Mouse (Mus musculus): Measurements from ENCODE around the gene Tob2. TPM values are rescaled to one million over a fixed set of nuclear protein-coding genes. Genes with fewer than 3 reads are reported as not detected.

Gene Tob2
- polyA plus RNA-seq, 1 experiment, result 37.9 TPM

DNA sequence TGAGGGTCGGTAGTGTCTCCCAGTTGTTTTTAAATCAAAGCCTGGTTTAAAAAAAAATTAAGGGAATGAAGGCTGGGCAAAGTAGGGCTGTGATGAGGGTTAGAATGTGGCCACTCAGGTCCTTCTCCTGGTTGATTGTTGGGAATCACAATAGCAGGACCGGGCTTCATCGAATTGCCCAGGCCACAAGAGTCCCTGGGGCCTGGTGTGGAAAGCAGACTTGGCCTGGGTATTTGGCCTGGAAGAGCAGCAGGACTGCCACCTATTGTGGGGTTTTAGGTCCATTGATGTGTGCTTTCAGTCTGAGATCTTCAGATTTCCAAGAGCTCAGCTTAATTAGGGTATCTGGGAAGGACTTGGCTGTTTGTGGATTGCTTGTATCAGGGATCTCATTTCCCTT lies 46.3 kb downstream of the Tob2 start:
- H3K36me3 ChIP-seq (ENCODE audit: control insufficient read depth, insufficient read depth), result peaks cover 13% of the 10 kb centered on the region
- no peak overlapping the region for H3ac ChIP-seq (ENCODE audit: control insufficient read depth, insufficient read length)
- H3K4me3 ChIP-seq, result peak overlapping the region; percentile 44
- peak overlapping the region; percentile 99 for H3K4me2 ChIP-seq (ENCODE audit: low read depth)
- no peaks in the 10 kb centered on the region for H3K27me3 ChIP-seq (ENCODE audit: control insufficient read depth, insufficient read depth, insufficient read length)
- peaks cover 26% of the 10 kb centered on the region for H3K79me2 ChIP-seq (ENCODE audit: control insufficient read depth, insufficient read depth)
- TF ChIP-seq TCF12 (IDR thresholded peaks at IDR 0.05; ENCODE audit: insufficient read depth, poor library complexity, severe bottlenecking), result no peak
- TF ChIP-seq MAX (IDR thresholded peaks at IDR 0.05; ENCODE audit: low read depth), result no peak
- no peak for TF ChIP-seq USF1 (IDR thresholded peaks at IDR 0.05; ENCODE audit: low read depth)
- TF ChIP-seq POLR2AphosphoS2 (IDR thresholded peaks at IDR 0.05; ENCODE audit: insufficient read length, low read depth), result no peak
- no peak for TF ChIP-seq POLR2A (IDR thresholded peaks at IDR 0.05; ENCODE audit: insufficient read length, low read depth)
- TF ChIP-seq E2F4 (IDR thresholded peaks at IDR 0.05; ENCODE audit: insufficient read depth), result no peak
- no peak for TF ChIP-seq CEBPB (IDR thresholded peaks at IDR 0.05; ENCODE audit: insufficient read depth, poor library complexity, severe bottlenecking)
- no peak for TF ChIP-seq REST (IDR thresholded peaks at IDR 0.05; ENCODE audit: insufficient read depth, insufficient read length)
- TF ChIP-seq MYOD1 (IDR thresholded peaks at IDR 0.05; ENCODE audit: control insufficient read depth in 1 of 3, insufficient read length in 2 of 3, low read depth in 2 of 3), result no peak
- no peak for TF ChIP-seq TCF3 (IDR thresholded peaks at IDR 0.05; ENCODE audit: insufficient read length, low read depth)
- TF ChIP-seq SRF (IDR thresholded peaks at IDR 0.05; ENCODE audit: control insufficient read depth, insufficient read length, low read depth), result no peak
- no peak for TF ChIP-seq MYOG (IDR thresholded peaks at IDR 0.05; ENCODE audit: control insufficient read depth in 1 of 3, insufficient read depth in 1 of 3, insufficient read length in 2 of 3, low read depth in 2 of 3)

- Histone ChIP-seq H3K4me2 (ENCODE audit: low read depth) (peak overlapping the region; percentile 99), H3K27me3 (ENCODE audit: control insufficient read depth, insufficient read depth, insufficient read length) (no peaks in the 10 kb centered on the region), H3K4me3 (peak overlapping the region; percentile 44), H3K79me2 (ENCODE audit: control insufficient read depth, insufficient read depth) (peaks cover 26% of the 10 kb centered on the region), H3K36me3 (ENCODE audit: control insufficient read depth, insufficient read depth) (peaks cover 9% of the 10 kb centered on the region), H3ac (ENCODE audit: control insufficient read depth, insufficient read length) (peak overlapping the region; percentile 32)
- no peak for TF ChIP-seq CEBPB (IDR thresholded peaks at IDR 0.05; ENCODE audit: insufficient read depth, poor library complexity, severe bottlenecking)
- TF ChIP-seq USF1 (IDR thresholded peaks at IDR 0.05; ENCODE audit: low read depth), result no peak
- TF ChIP-seq SRF (IDR thresholded peaks at IDR 0.05; ENCODE audit: control insufficient read depth, insufficient read length, low read depth), result no peak
- TF ChIP-seq MYOD1 (IDR thresholded peaks at IDR 0.05; ENCODE audit: control insufficient read depth in 1 of 3, insufficient read length in 2 of 3, low read depth in 2 of 3), result no peak
- no peak for TF ChIP-seq POLR2AphosphoS2 (IDR thresholded peaks at IDR 0.05; ENCODE audit: insufficient read length, low read depth)
- no peak for TF ChIP-seq POLR2A (IDR thresholded peaks at IDR 0.05; ENCODE audit: insufficient read length, low read depth)
- TF ChIP-seq MAX (IDR thresholded peaks at IDR 0.05; ENCODE audit: low read depth), result no peak
- no peak for TF ChIP-seq TCF12 (IDR thresholded peaks at IDR 0.05; ENCODE audit: insufficient read depth, poor library complexity, severe bottlenecking)
- TF ChIP-seq REST (IDR thresholded peaks at IDR 0.05; ENCODE audit: insufficient read depth, insufficient read length), result no peak
- TF ChIP-seq E2F4 (IDR thresholded peaks at IDR 0.05; ENCODE audit: insufficient read depth), result no peak
- TF ChIP-seq MYOG (IDR thresholded peaks at IDR 0.05; ENCODE audit: control insufficient read depth in 1 of 3, insufficient read depth in 1 of 3, insufficient read length in 2 of 3, low read depth in 2 of 3), result no peak
These were observed 47.0 kb downstream of the Tob2 start for GRCm38 (mm10) chr15:81811599-81811996.

GRCm38 (mm10) chr15:81810671-81811598 lies 47.7 kb downstream of the Tob2 start:
- peaks cover 9% of the 10 kb centered on the region for H3K36me3 ChIP-seq (ENCODE audit: control insufficient read depth, insufficient read depth)
- H3K27me3 ChIP-seq (ENCODE audit: control insufficient read depth, insufficient read depth, insufficient read length), result no peaks in the 10 kb centered on the region
- peak overlapping the region; percentile 44 for H3K4me3 ChIP-seq
- peak overlapping the region; percentile 99 for H3K4me2 ChIP-seq (ENCODE audit: low read depth)
- H3K79me2 ChIP-seq (ENCODE audit: control insufficient read depth, insufficient read depth), result peaks cover 26% of the 10 kb centered on the region
- TF ChIP-seq REST (IDR thresholded peaks at IDR 0.05; ENCODE audit: insufficient read depth, insufficient read length), result no peak
- TF ChIP-seq SRF (IDR thresholded peaks at IDR 0.05; ENCODE audit: control insufficient read depth, insufficient read length, low read depth), result peak; percentile 68
- TF ChIP-seq POLR2A (IDR thresholded peaks at IDR 0.05; ENCODE audit: insufficient read length, low read depth), result peak; percentile 97
- peak; percentile 57 for TF ChIP-seq MAX (IDR thresholded peaks at IDR 0.05; ENCODE audit: low read depth)
- no peak for TF ChIP-seq TCF3 (IDR thresholded peaks at IDR 0.05; ENCODE audit: insufficient read length, low read depth)
- TF ChIP-seq POLR2AphosphoS2 (IDR thresholded peaks at IDR 0.05; ENCODE audit: insufficient read length, low read depth), result peak; percentile 92
- TF ChIP-seq E2F4 (IDR thresholded peaks at IDR 0.05; ENCODE audit: insufficient read depth), result no peak
- peak in 2 of 3 experiments; percentile 71 to 90 for TF ChIP-seq MYOD1 (IDR thresholded peaks at IDR 0.05; ENCODE audit: control insufficient read depth in 1 of 3, insufficient read length in 2 of 3, low read depth in 2 of 3)
- TF ChIP-seq MYOG (IDR thresholded peaks at IDR 0.05; ENCODE audit: control insufficient read depth in 1 of 3, insufficient read depth in 1 of 3, insufficient read length in 2 of 3, low read depth in 2 of 3), result peak in 2 of 3 experiments; percentile 84
- no peak for TF ChIP-seq TCF12 (IDR thresholded peaks at IDR 0.05; ENCODE audit: insufficient read depth, poor library complexity, severe bottlenecking)
- peak; percentile 82 for TF ChIP-seq USF1 (IDR thresholded peaks at IDR 0.05; ENCODE audit: low read depth)
- no peak for TF ChIP-seq CEBPB (IDR thresholded peaks at IDR 0.05; ENCODE audit: insufficient read depth, poor library complexity, severe bottlenecking)
- H3ac ChIP-seq (ENCODE audit: control insufficient read depth, insufficient read length), result peak overlapping the region; percentile 32

GRCm38 (mm10) chr15:81810150-81810549 lies 48.4 kb downstream of the Tob2 start:
- H3K27me3 ChIP-seq (ENCODE audit: control insufficient read depth, insufficient read depth, insufficient read length), result no peaks in the 10 kb centered on the region

More at GRCm38 (mm10) chr15:81810150-81810549, 48.4 kb downstream of the Tob2 start:
- Histone ChIP-seq H3K4me3 (peak overlapping the region; percentile 44), H3K4me2 (ENCODE audit: low read depth) (peak overlapping the region; percentile 98), H3K79me2 (ENCODE audit: control insufficient read depth, insufficient read depth) (peaks cover 26% of the 10 kb centered on the region), H3K36me3 (ENCODE audit: control insufficient read depth, insufficient read depth) (peaks cover 2% of the 10 kb centered on the region), H3ac (ENCODE audit: control insufficient read depth, insufficient read length) (peak overlapping the region; percentile 32)
- TF ChIP-seq REST (IDR thresholded peaks at IDR 0.05; ENCODE audit: insufficient read depth, insufficient read length) (no peak), MYOD1 (IDR thresholded peaks at IDR 0.05; ENCODE audit: control insufficient read depth in 1 of 3, insufficient read length in 2 of 3, low read depth in 2 of 3) (no peak), E2F4 (IDR thresholded peaks at IDR 0.05; ENCODE audit: insufficient read depth) (no peak), MAX (IDR thresholded peaks at IDR 0.05; ENCODE audit: low read depth) (peak; percentile 88), TCF12 (IDR thresholded peaks at IDR 0.05; ENCODE audit: insufficient read depth, poor library complexity, severe bottlenecking) (no peak), MYOG (IDR thresholded peaks at IDR 0.05; ENCODE audit: control insufficient read depth in 1 of 3, insufficient read depth in 1 of 3, insufficient read length in 2 of 3, low read depth in 2 of 3) (no peak), USF1 (IDR thresholded peaks at IDR 0.05; ENCODE audit: low read depth) (no peak), POLR2AphosphoS2 (IDR thresholded peaks at IDR 0.05; ENCODE audit: insufficient read length, low read depth) (peak; percentile 16)
